Mouse (Mus musculus): Measurements from ENCODE around the gene Sgsm2.

The Sgsm2 gene

DNA sequence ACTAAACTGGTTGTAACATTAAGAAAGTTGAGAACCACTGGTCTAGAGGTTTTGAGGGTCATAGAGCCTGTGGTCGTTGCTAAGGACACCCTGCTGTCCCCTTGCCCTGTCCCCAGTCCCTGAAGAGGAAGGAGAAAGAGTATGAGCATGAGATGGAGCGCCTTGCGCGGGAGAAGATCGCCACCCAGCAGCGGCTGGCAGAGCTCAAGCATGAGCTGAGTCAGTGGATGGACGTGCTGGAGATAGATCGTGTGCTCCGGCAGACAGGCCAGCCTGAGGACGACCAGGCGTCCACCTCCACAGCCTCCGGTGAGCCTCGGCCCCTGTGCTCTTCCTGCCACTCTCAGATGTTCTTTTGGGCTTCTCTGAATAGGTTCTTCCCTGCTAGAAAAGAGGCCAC, 54.8 kb downstream of the Sgsm2 start:
- no peak for DNase-seq (ENCODE audit: low spot score in 2 of 2)

DNA sequence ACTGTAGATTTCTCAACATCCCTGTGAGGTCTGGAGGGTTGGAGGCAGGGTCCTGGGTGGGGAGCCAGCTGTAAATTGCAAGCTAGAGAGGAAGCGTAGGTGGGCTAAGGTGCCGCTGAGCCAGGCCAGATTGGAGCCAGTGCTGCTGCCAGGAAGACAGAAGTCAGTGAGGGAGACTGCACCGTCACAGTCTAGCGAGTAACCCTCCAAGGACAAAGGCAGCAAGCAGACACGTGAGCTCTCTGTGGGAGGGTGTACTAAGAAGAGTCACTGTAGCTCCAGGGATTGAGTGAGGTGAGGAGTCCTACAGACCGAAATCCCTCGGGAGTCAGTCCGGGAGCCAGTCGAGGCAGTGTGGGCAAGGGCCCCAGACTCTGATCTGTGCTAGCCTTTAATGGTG, 55.5 kb downstream of the Sgsm2 start:
- DNase-seq (ENCODE audit: low spot score in 2 of 2) = no peak

DNA sequence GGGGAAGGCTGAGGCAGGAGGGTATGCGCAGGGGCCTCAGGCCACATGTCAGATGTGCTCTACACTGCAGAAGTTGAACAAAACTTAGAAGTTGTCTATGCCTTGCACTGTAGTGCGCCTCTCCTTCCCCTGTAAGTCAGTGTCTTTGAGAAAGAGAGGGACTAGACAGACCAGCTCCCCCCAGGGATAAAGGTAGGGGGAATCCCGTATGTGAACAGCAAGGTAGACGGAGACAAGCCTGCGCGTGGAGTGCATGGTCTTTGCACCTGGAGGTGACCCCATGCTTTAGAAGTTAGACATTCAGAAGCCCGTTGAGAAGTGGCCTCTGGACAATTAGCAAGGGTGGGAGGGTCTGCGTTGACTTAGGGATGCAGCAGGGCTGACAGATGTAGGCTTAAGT, 56.1 kb downstream of the Sgsm2 start:
- no peak for DNase-seq (ENCODE audit: low spot score in 2 of 2)

DNA sequence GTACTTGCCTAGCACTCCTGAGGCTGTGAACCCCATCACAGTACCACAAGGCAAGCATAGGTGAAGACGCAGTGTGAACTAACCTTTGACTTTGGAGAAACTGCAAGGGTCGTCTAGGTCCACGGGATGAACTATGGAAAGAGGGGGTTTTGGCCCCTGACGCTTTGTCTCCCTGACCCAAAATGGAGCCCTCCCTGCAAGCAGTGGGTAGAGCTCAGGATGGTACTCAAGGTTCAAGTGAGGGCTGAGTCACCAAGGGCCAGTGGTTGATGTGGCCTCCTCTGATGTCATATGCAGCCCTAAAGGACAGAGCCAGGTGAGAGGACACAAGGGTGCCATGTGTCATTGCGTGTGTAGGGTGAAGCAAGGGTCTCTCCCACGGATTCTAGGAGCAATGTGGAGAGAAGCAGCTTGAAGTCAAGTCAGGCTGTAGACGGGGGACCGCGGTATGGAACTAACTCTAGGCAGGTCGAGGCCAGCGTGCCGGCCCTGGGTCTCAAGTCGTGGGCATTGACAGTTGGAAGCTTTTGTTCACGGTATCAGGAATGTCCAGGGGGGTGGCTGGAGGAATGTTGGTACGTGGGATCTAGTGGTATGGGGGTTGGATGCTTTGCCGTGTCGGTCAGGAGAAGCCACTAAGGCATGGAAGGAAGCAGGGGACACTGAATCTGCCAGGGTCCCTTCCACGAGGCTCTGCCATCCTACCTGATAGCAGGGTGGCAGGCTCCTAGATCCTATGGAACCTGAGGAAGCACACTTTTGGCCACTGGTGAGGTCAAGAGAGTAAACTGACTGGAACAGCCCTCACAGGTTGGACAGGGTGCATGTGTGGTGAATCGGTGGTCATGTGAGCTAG, 56.8 kb downstream of the Sgsm2 start:
- DNase-seq (ENCODE audit: low spot score in 2 of 2) = no peak

DNA sequence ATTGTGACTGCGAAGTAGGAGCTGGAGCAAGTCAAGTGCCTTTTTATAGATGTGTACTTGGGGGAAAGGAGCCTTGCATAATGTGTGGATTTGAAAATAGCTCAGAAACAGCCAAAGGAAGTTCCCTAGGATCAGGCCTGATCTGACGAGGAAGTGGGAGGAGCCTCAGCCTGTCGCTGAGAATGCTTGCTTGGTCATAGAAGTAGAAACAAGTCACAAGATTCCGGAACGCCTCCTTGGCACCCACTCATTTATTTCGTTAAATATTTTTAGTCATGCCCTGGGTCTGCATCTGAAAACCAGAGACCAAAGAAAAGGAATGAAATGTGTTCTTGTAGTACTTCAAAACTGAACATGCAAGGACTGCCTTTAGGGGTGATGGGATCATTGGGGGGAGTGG, 57.9 kb downstream of the Sgsm2 start:
- peak; percentile 59 to 68 for DNase-seq (ENCODE audit: low spot score in 2 of 2)

DNA sequence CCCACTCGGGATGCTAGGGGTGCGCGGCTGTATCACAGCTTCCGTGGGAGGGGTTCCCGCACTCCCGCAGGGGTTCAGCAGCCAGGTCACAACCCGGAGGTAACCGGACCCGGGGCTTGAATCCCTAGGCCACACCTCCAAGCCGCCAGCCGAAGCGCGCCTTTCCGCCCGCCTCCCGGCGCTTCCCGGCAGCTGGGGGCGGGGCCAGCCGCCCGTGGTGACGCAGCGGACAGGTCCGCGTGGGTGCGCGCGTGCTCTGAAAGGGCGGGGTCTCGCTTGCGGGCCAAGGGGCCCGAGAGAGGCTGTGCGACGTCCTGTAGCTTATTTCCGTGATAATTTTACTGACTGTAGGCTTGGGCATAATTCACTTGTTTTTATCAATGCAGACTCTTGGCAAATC, 58.4 kb downstream of the Sgsm2 start:
- DNase-seq (ENCODE audit: low spot score in 2 of 2) = peak; percentile 88 to 92

DNA sequence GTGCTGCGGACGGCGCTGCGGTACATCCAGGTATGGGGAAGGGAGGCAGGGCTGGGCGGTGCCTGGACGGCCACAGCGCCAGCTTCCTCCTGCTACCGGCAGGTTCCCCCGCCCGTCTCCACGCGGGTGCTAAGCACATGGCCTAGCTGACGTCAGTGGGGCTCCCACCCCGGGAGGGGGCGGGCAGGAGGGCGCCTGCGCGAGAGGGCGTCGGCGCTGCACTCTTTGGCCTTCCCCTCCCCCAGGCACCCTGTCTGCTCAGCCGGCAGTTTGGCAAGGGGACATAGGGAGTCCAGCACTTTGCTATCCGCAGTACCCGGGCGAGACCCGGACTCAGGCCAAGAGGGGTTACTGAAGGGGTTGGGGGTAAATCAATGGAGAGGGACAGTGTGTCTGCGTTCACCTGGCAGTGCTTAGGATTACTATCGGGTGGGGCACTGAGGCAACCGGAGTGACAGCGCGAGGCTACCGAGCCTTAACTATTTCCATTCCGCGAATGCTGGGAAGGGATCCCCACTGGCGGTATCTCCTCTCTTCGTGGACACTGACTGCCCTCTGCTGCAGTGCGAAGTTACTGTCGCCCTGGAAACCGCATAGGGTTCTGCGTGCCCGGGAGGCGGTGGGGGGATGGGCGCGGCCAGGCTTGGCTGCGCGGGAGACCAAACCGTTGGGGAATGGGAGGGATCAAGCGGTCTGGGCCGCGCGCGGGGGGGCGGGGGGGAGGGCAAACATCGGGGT, 59.0 kb downstream of the Sgsm2 start:
- DNase-seq (ENCODE audit: low spot score in 2 of 2) = peak; percentile 91

DNA sequence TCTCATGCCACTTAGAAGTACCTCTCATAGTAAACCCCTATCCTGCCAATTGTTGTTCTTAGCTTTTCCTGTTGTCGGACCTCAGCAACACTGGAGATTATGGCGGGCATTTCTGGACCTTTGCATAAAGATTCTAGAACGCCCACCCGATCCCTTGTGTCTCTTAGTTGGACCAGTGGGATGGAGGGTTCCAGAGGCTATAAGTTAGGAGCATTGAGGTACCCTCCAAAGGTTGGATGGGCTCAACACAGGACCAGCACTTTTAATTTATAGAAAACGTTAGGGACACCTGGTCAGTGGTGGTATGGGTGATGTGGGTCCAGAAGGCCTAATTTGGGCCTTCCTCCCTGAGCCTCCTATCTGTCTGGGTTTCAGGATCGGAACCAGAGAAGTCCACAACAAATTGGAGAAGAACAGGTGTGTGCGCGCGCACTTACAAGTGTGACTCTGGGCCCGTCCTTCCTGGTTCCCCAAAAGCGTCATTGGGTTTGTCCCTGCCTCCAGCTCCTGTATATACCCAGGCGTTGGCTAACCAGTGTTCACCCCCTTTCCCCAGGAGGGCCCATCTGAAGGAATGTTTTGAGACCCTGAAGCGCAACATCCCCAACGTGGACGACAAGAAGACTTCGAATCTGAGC, 59.7 kb downstream of the Sgsm2 start:
- no peak for DNase-seq (ENCODE audit: low spot score in 2 of 2)

DNA sequence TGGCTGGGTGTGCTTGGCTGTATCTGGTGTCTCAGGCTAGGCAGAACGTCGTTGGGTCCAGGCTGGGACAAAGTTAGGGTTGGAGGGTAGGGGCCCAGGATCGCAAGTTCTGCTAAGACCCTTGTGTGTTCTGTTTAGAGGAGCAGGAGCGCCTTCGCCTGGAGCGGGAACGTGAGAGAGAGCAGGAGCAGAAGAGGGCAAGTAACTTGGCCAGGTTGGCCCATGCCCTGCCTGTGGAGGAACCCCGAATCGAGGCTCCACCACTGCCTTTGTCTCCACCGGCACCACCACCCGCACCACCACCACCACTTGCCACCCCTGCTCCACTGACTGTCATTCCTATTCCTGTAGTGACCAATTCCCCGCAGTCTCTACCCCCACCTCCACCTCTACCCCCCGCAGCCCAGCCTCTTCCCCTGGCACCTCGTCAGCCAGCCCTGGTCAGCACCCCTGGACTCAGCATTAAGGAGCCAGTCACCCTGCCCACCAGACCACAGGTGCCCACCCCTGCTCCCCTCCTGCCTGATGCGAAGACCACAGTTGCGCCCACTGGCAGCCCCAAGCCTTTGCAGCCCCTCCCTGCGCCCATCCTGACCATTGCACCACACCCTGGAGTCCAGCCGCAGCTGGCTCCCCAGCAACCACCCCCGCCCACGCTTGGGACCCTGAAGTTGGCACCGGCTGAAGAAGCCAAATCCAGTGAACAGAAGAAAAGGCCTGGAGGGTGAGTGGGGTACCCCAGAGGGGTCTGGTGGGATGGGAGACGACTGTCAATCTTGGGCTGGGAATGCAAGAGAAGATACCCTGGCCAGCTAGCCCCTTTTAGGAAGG, 60.4 kb downstream of the Sgsm2 start:
- peak in 1 of 2 experiments; percentile 23 for DNase-seq (ENCODE audit: low spot score in 2 of 2)

DNA sequence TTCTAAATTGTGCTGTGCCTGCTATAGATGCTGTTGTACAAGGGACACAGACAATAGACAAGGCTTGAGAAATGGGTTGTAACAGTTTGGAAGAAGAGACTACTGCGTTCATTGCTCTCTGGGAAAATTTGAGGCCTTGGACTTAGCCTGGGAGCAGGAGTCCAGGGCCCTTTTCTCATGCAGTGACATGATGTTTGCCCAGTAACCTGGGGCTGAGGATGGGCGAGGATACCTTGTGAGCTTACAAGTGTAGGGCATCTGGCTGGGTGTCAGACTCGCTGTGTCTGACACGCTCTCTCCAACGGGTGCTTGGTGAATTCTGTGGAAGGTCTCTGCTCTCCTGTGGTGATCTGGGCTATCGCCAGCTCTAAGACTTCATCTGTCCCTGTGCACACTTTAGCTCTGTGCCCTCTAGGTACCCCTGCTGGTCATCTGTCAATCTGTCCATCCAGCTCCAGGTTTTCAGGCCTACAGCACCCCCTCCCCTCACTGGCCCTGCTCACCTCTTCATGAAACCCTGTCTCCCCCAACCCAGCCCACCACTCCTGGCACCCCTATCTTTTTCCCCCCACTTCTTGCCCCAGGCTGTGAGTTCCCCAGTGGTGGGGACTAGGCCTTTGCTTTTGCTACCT, 61.2 kb downstream of the Sgsm2 start:
- DNase-seq (ENCODE audit: low spot score in 2 of 2) = no peak

DNA sequence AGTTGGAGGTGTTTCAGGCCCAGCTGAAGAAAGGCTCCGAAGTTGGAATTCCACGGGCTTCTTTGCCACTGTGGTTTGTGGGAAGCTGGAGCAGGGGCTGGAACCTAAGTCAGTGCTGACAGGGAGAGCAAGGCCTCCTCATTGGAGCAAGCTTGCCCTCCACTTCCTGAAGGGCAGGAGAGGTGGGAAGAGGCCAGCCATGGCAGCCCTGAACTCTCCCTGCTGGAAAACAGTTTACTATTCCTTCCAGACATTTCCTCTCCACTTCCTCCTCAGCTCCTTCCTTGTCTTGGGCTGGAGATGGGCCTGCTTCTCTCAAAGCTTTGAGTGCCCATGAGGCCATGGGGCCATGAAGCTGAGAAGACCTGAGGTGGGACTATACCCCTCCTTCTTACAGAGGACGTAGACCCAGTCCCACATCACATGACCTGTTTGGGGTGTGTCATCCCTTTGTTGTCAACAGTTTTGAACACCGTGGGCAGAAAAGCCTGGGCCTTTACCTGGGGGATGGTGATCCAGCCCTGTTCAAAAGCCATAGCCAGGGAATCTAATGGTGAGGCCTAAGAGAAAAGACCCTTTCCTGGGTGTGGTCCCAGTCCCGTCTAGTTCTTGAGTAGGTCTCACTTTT, 62.1 kb downstream of the Sgsm2 start:
- DNase-seq (ENCODE audit: low spot score in 2 of 2) = no peak

DNA sequence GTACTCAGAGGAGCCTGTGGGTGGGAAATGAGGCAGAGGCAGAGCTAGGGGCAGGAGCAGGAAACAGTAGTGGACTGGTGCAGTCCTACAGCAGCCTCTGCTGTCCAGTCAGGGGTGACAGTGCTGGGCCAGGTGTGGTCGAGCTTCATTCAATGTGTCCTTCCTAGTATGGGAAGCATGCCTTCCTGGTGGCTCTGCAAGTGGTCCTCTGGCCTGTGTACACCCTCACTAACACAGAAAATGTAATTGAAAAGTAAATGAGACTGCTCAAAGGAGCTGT, 62.6 kb downstream of the Sgsm2 start:
- DNase-seq (ENCODE audit: low spot score in 2 of 2) = peak in 1 of 2 experiments; percentile 10

DNA sequence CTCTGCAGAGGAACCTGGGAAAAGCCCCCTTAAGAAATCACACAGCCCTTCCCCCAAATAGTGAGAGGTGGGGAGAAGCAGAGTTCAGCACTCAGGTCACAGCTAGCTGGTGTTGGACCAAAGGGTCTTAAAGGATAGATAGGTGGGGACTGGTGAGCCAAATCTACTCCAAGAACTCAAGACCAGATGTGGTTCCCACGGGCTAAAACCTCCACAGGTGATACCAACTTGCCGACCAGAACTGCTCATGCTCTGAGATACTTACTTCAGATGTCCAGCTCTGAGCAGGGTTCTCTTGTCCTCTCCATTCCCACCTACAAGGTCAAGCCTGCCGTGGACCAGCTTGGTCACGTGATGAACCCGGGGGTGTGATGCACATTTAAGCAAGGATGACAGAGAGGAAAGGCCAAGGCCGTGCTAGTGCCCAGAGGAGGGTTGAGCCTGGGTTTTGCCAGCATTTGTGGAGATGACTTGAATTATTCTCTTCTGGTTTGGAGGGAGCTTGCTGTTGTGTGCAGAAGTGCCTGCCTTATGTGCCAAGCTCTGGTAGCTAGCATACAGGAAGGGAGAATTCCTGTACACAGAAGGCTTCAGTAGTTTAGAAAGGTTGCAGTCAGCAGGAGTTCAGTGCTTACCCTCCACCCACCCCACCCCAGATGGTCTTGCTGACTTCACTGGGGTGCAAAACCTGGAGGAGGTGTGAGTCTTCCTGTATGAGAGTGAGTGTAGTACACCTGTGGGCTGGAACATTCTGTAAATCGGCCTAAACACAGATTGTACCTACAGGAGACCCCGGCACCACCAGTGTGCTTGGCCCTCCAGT, 63.1 kb downstream of the Sgsm2 start:
- DNase-seq (ENCODE audit: low spot score in 2 of 2) = no peak

DNA sequence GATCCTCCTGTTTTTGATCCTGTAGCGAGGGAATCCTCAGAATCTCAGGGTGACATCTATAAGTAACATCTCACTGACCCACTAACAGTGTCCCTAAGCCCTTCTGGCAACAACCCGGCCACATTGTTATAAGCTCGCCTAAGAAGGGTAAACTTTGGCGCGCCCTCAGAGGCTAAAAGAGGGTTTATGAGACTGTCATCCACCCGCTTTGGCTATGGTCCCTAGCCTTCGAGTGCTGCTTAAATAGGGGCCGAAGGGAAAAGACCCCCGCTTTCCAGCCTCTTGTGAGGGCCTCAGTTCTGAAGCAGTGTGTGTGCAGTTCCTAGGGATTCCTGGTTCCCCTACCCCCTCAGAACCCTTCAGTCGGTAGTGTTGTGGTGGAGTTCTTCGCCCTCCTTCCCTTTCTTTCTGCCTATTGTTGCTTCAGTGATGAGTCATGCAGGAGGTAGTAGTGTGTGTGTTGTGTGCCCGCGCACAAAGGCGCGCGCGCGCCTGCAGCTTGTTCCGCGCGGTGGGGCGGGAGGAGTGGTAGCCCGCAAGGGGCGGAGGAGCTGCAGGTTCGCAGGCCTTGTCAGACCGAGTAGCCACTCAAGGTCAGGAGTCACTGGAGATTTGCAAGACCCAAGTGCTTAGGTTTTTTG, 64.2 kb downstream of the Sgsm2 start:
- DNase-seq (ENCODE audit: low spot score in 2 of 2) = peak in 1 of 2 experiments; percentile 57

DNA sequence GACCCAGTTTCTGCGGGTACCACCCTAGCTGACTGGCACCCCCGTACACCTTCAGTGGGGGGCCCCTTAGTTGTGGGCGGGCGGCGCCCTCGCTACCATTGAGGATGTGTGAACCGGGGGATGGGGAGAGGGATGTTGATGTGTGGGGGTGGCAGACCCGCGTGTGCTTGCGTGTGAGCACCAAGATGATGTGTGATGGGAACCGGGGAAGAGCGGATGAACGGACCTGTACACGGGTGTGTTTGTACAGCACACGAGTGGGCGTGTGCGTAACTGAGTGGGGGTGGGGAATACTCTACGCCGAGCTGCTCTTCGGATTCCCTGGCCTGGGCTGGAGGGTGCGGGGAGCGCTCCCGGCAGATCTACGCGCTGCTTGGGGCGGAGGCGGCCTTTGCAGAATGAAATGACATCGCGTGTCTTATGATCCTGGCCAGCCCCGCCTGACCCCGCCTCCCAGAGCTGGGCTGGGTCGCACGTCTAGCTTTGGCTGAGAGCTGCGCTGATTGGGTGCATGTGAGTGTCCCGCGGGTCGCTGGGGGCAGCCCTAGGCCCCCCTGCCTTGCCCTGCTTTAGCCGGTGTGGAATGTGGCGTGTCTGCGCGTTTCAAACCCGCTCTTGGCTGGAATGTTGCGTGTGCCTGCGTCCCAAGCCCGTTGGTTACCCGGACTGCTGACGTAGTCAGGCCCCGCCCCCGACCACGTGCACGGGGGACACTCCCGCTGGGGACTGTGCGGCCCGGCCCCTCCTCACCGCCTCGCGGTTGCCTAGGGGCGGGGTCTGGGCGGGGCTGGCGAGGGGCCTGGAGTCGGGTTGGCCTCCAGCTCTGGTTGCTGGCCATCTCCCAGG, 65.0 kb downstream of the Sgsm2 start:
- peak; percentile 98 to 99 for DNase-seq (ENCODE audit: low spot score in 2 of 2)

DNA sequence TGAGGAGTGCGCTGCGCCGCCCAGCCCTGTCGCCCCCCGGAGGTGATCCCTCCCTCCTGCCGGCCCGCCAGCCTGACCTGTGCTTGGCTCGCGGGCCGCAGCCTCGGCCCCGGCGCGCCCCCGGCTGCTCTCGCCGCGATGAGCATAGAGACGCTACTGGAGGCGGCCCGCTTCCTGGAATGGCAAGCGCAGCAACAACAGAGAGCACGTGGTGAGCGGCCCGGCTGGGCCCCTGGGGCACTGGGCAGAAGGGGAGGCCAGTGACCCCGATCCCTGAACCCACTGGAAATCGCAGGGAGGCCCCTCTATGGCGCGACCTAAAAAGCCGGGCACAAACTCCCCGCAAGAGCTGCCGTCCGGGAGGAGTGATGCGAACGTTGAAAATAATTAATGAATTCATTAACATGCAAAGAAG, 65.7 kb downstream of the Sgsm2 start:
- DNase-seq (ENCODE audit: low spot score in 2 of 2) = peak in 1 of 2 experiments; percentile 67

DNA sequence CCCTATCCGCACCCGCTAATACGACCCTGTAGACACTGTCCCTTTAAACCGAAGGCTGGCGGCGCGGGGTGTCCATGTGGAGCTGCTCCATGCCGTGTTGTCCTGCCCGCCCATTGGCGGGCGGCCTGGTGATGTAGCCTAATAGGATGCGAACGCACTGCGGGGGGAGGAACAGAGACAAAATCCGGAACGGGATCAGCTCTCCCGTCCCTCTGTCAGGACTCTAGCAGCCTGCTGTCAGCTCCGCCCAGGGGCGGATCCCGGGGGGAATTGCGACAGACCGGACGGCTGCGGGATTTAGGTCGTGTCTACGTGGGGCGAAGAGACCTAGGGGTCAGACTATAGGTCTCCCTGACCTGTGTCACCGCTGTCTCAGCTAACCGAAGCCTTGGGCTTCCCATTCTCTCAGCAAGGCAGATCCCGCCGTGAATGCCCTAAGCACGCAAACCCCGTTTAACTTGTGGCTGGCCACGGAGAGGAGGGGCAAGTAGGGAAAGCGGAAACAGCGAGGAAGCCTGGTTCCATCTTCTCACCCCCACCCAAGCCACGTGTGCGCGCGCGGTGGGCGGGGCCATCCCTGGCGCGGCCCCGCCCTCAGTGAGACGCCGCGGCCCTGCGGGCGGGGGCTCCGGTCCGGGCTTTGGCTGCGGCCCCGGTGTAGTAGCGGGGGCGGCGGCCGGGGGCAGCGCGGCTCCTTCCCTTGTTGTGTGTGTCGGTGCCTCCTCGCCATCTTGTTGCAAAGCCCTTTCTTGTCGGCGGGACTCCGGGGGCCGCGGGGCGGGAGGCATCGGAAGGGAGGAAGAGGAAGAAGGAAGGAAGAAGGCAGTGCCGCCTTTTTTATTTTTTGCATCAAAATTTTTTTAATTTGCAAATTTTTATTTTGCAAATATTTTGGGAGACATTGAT, 66.4 kb downstream of the Sgsm2 start, which contains the start of gene Mnt:
Gene Mnt, plus strand, starts transcription at position 665 of the 906 bp plus-strand sequence.
- peak; percentile 98 to 99 for DNase-seq (ENCODE audit: low spot score in 2 of 2)
